In genomic region chr8:11727273-11727650, GRCm38 (mm10) we compare ENCODE assay signal across 9 mouse cellular contexts. TPM values are rescaled to one million over a fixed set of nuclear protein-coding genes. Genes with fewer than 3 reads are reported as not detected.
A peak's percentile ranks its signal among the peaks of the same experiment; 100 is the strongest.
DNase-seq lines count a peak whose midpoint lies in the region; ATAC-seq and TF ChIP-seq lines count a peak whose summit lies in the region.
"Had no signal": no experiment of that assay in that cellular context is flagged by ENCODE, and none has a peak within 500 bp of the region (broad histone marks: within the 10 kb centered on the region; RNA-seq: fewer than 3 reads in every experiment).

No protein-coding gene starts in this region.

- H3K27ac ChIP-seq in heart, embryonic 12.5 days (ENCODE audit: poor library complexity, severe bottlenecking), result peak overlapping the region; percentile 88
- H3K27ac ChIP-seq in cortical plate, adult 2 months (ENCODE audit: insufficient read depth, low read length), result no peak overlapping the region
- H3K27ac ChIP-seq in hindbrain, embryonic 11.5 days (ENCODE audit: low read depth, low read length), result peak overlapping the region; percentile 99
- peak overlapping the region; percentile 98 for H3K27ac ChIP-seq in midbrain, embryonic 12.5 days (replicated peaks)

- TF ChIP-seq CTCF in cortical plate, adult 2 months (IDR thresholded peaks at IDR 0.05; ENCODE audit: extremely low read depth, insufficient read depth, low read length), result no peak

- peak overlapping the region; percentile 75 for H3K4me3 ChIP-seq in heart, embryonic 12.5 days
- H3K4me3 ChIP-seq in cortical plate, adult 2 months (ENCODE audit: insufficient read depth, low read length), result peak overlapping the region; percentile 94
- H3K4me3 ChIP-seq in hindbrain, embryonic 11.5 days (ENCODE audit: low read depth, low read length), result peak overlapping the region; percentile 57
- peak overlapping the region; percentile 83 for H3K4me3 ChIP-seq in midbrain, embryonic 12.5 days

- 0 out of 2 replicates have a peak, but pooled peaks cover 2% of the 10 kb centered on the region for H3K36me3 ChIP-seq in heart, embryonic 12.5 days
- H3K36me3 ChIP-seq in hindbrain, embryonic 11.5 days (ENCODE audit: control insufficient read depth, insufficient read depth, low read length), result no peaks in the 10 kb centered on the region
- H3K36me3 ChIP-seq in midbrain, embryonic 12.5 days, result no peaks in the 10 kb centered on the region

- H3K9ac ChIP-seq in heart, embryonic 12.5 days, result peak overlapping the region; percentile 85
- peak overlapping the region; percentile 83 for H3K9ac ChIP-seq in hindbrain, embryonic 11.5 days (ENCODE audit: low read depth, low read length)
- H3K9ac ChIP-seq in midbrain, embryonic 12.5 days (replicated peaks), result peak overlapping the region; percentile 89

- H3K4me2 ChIP-seq in heart, embryonic 12.5 days, result peak overlapping the region; percentile 83
- H3K4me2 ChIP-seq in hindbrain, embryonic 11.5 days (replicated peaks; ENCODE audit: low read depth, low read length), result peak overlapping the region; percentile 54
- H3K4me2 ChIP-seq in midbrain, embryonic 12.5 days (replicated peaks), result peak overlapping the region; percentile 73

- H3K4me1 ChIP-seq in heart, embryonic 12.5 days (replicated peaks), result peaks cover 39% of the 10 kb centered on the region
- H3K4me1 ChIP-seq in cortical plate, adult 2 months (ENCODE audit: control insufficient read depth, insufficient read depth, low read length), result peaks cover 2% of the 10 kb centered on the region
- peaks cover 2% of the 10 kb centered on the region; the same call in 1 of the 2 replicates for H3K4me1 ChIP-seq in hindbrain, embryonic 11.5 days (replicated peaks; ENCODE audit: control insufficient read depth, insufficient read depth, low read length)
- peaks cover 29% of the 10 kb centered on the region for H3K4me1 ChIP-seq in midbrain, embryonic 12.5 days

- ATAC-seq in heart, embryonic 12.5 days (ENCODE audit: insufficient number of reproducible peaks, low FRiP score), result peak; percentile 27
- ATAC-seq in hindbrain, embryonic 11.5 days (ENCODE audit: low FRiP score), result peak; percentile 38
- peak; percentile 28 for ATAC-seq in midbrain, embryonic 12.5 days (ENCODE audit: low FRiP score, low read depth)
- no peak for ATAC-seq in frontal cortex, adult (ENCODE audit: low TSS enrichment)
- ATAC-seq in activated CD4-positive, CD25-positive, alpha-beta regulatory T cell, adult 4 months, result no peak

- DNase-seq in heart, postnatal 25 days (ENCODE audit: low spot score), result no peak
- DNase-seq in hindbrain, embryonic 11.5 days (ENCODE audit: low spot score), result no peak
- no peak for DNase-seq in thymus, postnatal 25 days

- WGBS in heart, embryonic 12.5 days, result 1% methylated on average over 20 of the region's 22 CpGs
- WGBS in hindbrain, embryonic 11.5 days, result 2% methylated on average over 22 of the region's 22 CpGs
- under 1% methylated on average over 22 of the region's 22 CpGs for WGBS in midbrain, embryonic 12.5 days

- H3K9me3 ChIP-seq in heart, embryonic 12.5 days (replicated peaks), result no peaks in the 10 kb centered on the region
- H3K9me3 ChIP-seq in hindbrain, embryonic 11.5 days (ENCODE audit: control insufficient read depth, low read length), result no peaks in the 10 kb centered on the region
- H3K9me3 ChIP-seq in midbrain, embryonic 12.5 days, result no peaks in the 10 kb centered on the region

- peaks cover 39% of the 10 kb centered on the region for H3K27me3 ChIP-seq in heart, embryonic 12.5 days (replicated peaks)
- H3K27me3 ChIP-seq in hindbrain, embryonic 11.5 days (ENCODE audit: control insufficient read depth, insufficient read depth, low read length), result peaks cover 3% of the 10 kb centered on the region; the same call in 1 of the 2 replicates
- peaks cover 27% of the 10 kb centered on the region for H3K27me3 ChIP-seq in midbrain, embryonic 12.5 days

- intact Hi-C loops in heart, postnatal 25 days (cut with DNase I), result no loop called here

- no peak for TF ChIP-seq POLR2A in cortical plate, adult 2 months (IDR thresholded peaks at IDR 0.05; ENCODE audit: extremely low read depth, insufficient read depth, low read length)

RNA-seq across cellular contexts. Expression of gene Arhgef7, which starts 0.3 kb away (rescaled TPM):
- 70.5 and 75.3 TPM in 2 replicates for polyA plus RNA-seq in heart, embryonic 12.5 days (2016; fragmentation: Nextera tagmentation; extraction: Ambion mirVana)
- 100 to 1,000 TPM; 153 to 155 TPM for total RNA-seq in heart, postnatal 25 days (2021)
- polyA plus RNA-seq in cortical plate, adult 2 months (2012; rRNA removed), result 71.1 and 75.9 TPM in 2 replicates
- polyA plus RNA-seq in hindbrain, embryonic 11.5 days (2014; fragmentation: Nextera tagmentation; extraction: Ambion mirVana), result 54.3 and 57.0 TPM in 2 replicates
- polyA plus RNA-seq in midbrain, embryonic 12.5 days (2016; fragmentation: Nextera tagmentation; extraction: Ambion mirVana), result 73.1 and 73.3 TPM in 2 replicates
- polyA plus RNA-seq in activated CD4-positive, CD25-positive, alpha-beta regulatory T cell, adult 4 months (2017; shearing (Covaris generic)), result 10 to 100 TPM; 23.7 to 26.7 TPM

RNA-seq across cellular contexts. Expression of gene 1700016D06Rik, which starts 26.4 kb away (rescaled TPM):
- polyA plus RNA-seq in heart, embryonic 12.5 days (2016; fragmentation: Nextera tagmentation; extraction: Ambion mirVana), result not detected in 2 replicates
- total RNA-seq in heart, postnatal 25 days (2021), result not detected
- polyA plus RNA-seq in cortical plate, adult 2 months (2012; rRNA removed), result not detected in 2 replicates
- not detected in 2 replicates for polyA plus RNA-seq in hindbrain, embryonic 11.5 days (2014; fragmentation: Nextera tagmentation; extraction: Ambion mirVana)
- polyA plus RNA-seq in midbrain, embryonic 12.5 days (2016; fragmentation: Nextera tagmentation; extraction: Ambion mirVana), result 0.23 TPM in 1 of 2 replicates, not detected in the other
- under 1 TPM in 1 of 2 experiments, not detected in 1; 0.52 TPM for polyA plus RNA-seq in activated CD4-positive, CD25-positive, alpha-beta regulatory T cell, adult 4 months (2017; shearing (Covaris generic))
- total RNA-seq: MEL had no signal

Comparison
In these comparisons a context has a peak if more than half of its experiments do, and no peak if none do; other contexts are left out.
1. ATAC-seq: peak in heart, embryonic 12.5 days (single experiment), hindbrain, embryonic 11.5 days (single experiment) and midbrain, embryonic 12.5 days (single experiment); none in frontal cortex, adult (single experiment) and activated CD4-positive, CD25-positive, alpha-beta regulatory T cell, adult 4 months (single experiment).
2. Peak in every context shown above with its lines, with median percentiles within 50 percentile points of each other: H3K4me2 ChIP-seq, H3K4me3 ChIP-seq and H3K9ac ChIP-seq.